Mouse (Mus musculus) small intestine, adult 2 months (tissue): Measurements from ENCODE around the gene Ptpn21. TPM values are rescaled to one million over a fixed set of nuclear protein-coding genes. Genes with fewer than 3 reads are reported as not detected.
A peak's percentile ranks its signal among the peaks of the same experiment; 100 is the strongest.

Experiments
- H3K27ac ChIP-seq: fragments of 200-500 bp; 2 replicates; pipeline ENCODE4 v1.5.1; 2012; ENCODE audit warnings: low read depth, low read length, control low read depth, inconsistent platforms; ENCODE audit not compliant: insufficient read depth
- H3K27me3 ChIP-seq: fragments of 200-500 bp; 2 replicates; pipeline ENCODE4 v1.6.1; 2012; ENCODE audit warnings: mild to moderate bottlenecking, moderate library complexity, low read length, inconsistent platforms; ENCODE audit not compliant: control insufficient read depth, insufficient read depth
- H3K36me3 ChIP-seq: fragments of 200-500 bp; 2 replicates; pipeline ENCODE4 v1.6.1; 2012; ENCODE audit warnings: mild to moderate bottlenecking, low read length, control low read depth, inconsistent platforms; ENCODE audit not compliant: control insufficient read depth, insufficient read depth
- H3K4me1 ChIP-seq: fragments of 200-500 bp; 2 replicates; pipeline ENCODE4 v1.6.1; 2012; ENCODE audit warnings: low read length, inconsistent platforms, mixed read lengths; ENCODE audit not compliant: control insufficient read depth, insufficient read depth, insufficient read length
- H3K4me3 ChIP-seq: fragments of 200-500 bp; 2 replicates; pipeline ENCODE4 v1.5.1; 2012; ENCODE audit warnings: low read depth, mild to moderate bottlenecking, control low read depth, inconsistent platforms, low read length, moderate library complexity
- CTCF ChIP-seq: fragments of 200-500 bp; IDR thresholded peaks from 2 replicates; pipeline ENCODE4 v1.5.1; 2012; ENCODE audit warnings: low read depth, mild to moderate bottlenecking, control low read depth, inconsistent platforms, low read length, moderate library complexity, mixed read lengths; ENCODE audit not compliant: insufficient replicate concordance, insufficient read length; ENCODE audit errors: extremely low read depth
- POLR2A ChIP-seq: fragments of 200-500 bp; IDR thresholded peaks from 2 replicates; pipeline ENCODE4 v1.6.1; 2012; ENCODE audit warnings: low read depth, mild to moderate bottlenecking, control low read depth, inconsistent platforms, low read length, moderate library complexity
- WGBS: fragments of 180-500 bp; shearing (Covaris S2); methylation state at CpG from one replicate; pipeline ENCODE4 v1.1.7; 2018; 5-methylcytosine and 5-hydroxymethylcytosine counted together
- polyA plus RNA-seq: library from polyadenylated mRNA; depleted of rRNA; stranded (reverse); fragments of >200 nt; gene quantifications from 2 replicates; pipeline ENCODE4 v1.2.3, GENCODE M21; 2012

Gene Ptpn21
- polyA plus RNA-seq, 1 experiment: 24.7 TPM

GRCm38 (mm10) chr12:98747380-98747753, 10.2 kb upstream of the Ptpn21 start:
- Histone ChIP-seq H3K27me3 (no peaks in the 10 kb centered on the region), H3K27ac (0 out of 2 replicates have a peak overlapping the region, but pooled peaks have one; percentile 48), H3K4me3 (peak overlapping the region; percentile 86), H3K4me1 (no peaks in the 10 kb centered on the region), H3K36me3 (peaks cover 2% of the 10 kb centered on the region; the same call in 1 of the 2 replicates)
- TF ChIP-seq CTCF (no peak), POLR2A (no peak)
- under 1% methylated on average over 14 of the region's 14 CpGs for WGBS

GRCm38 (mm10) chr12:98746746-98747379, 9.7 kb upstream of the Ptpn21 start, which contains the start of gene Zc3h14:
TSS of gene Zc3h14 (plus strand) at chr12:98746964.
- H3K27me3 ChIP-seq: no peaks in the 10 kb centered on the region
- TF ChIP-seq CTCF: peak; percentile 56; the same call in 1 of the 2 replicates
- TF ChIP-seq POLR2A: peak; percentile 49; the same call in 1 of the 2 replicates
- peak within 1 kb of the TSS; percentile 86 for H3K4me3 ChIP-seq
- H3K36me3 ChIP-seq: peaks cover 2% of the 10 kb centered on the region; the same call in 1 of the 2 replicates
- no peaks in the 10 kb centered on the region for H3K4me1 ChIP-seq
- H3K27ac ChIP-seq: peak within 1 kb of the TSS; percentile 48; the same call in 1 of the 2 replicates
- 1% methylated on average over 87 of the region's 87 CpGs for WGBS

- peak; percentile 62; the same call in 1 of the 2 replicates for TF ChIP-seq CTCF
- no peak for TF ChIP-seq POLR2A
- H3K4me1 ChIP-seq: peaks cover under 1% of the 10 kb centered on the region; the same call in 1 of the 2 replicates
- 26% methylated on average over 2 of the region's 2 CpGs for WGBS
- peaks cover 2% of the 10 kb centered on the region; the same call in 1 of the 2 replicates for H3K36me3 ChIP-seq
- H3K27me3 ChIP-seq: no peaks in the 10 kb centered on the region
- no peak overlapping the region for H3K4me3 ChIP-seq
- no peak overlapping the region for H3K27ac ChIP-seq
These were observed 8.9 kb upstream of the Ptpn21 start for GRCm38 (mm10) chr12:98746131-98746530.

- H3K4me3 ChIP-seq: no peak overlapping the region
- no peak overlapping the region for H3K27ac ChIP-seq
- H3K36me3 ChIP-seq: peaks cover 2% of the 10 kb centered on the region; the same call in 1 of the 2 replicates
- H3K4me1 ChIP-seq: peaks cover 3% of the 10 kb centered on the region; the same call in 1 of the 2 replicates
- WGBS: 64% methylated on average over 4 of the region's 4 CpGs
- no peaks in the 10 kb centered on the region for H3K27me3 ChIP-seq
- TF ChIP-seq CTCF (no peak), POLR2A (no peak)
These were observed 8.4 kb upstream of the Ptpn21 start for GRCm38 (mm10) chr12:98745626-98746025.

GRCm38 (mm10) chr12:98741011-98741501, 3.9 kb upstream of the Ptpn21 start:
- peaks cover 8% of the 10 kb centered on the region; the same call in 1 of the 2 replicates for H3K4me1 ChIP-seq
- no peak overlapping the region for H3K27ac ChIP-seq
- H3K27me3 ChIP-seq: no peaks in the 10 kb centered on the region
- no peak overlapping the region for H3K4me3 ChIP-seq
- WGBS: 21% methylated on average over 3 of the region's 3 CpGs
- TF ChIP-seq POLR2A (no peak), CTCF (no peak)
- H3K36me3 ChIP-seq: no peaks in the 10 kb centered on the region

GRCm38 (mm10) chr12:98737801-98738350, 671 bp upstream of the Ptpn21 start:
- TF ChIP-seq CTCF: no peak
- TF ChIP-seq POLR2A: no peak
- H3K36me3 ChIP-seq: no peaks in the 10 kb centered on the region
- H3K4me1 ChIP-seq: peaks cover 14% of the 10 kb centered on the region
- no peaks in the 10 kb centered on the region for H3K27me3 ChIP-seq
- 21% methylated on average over 7 of the region's 7 CpGs for WGBS
- H3K27ac ChIP-seq: peak overlapping the region; percentile 6
- H3K4me3 ChIP-seq: peak overlapping the region; percentile 90
